Mouse (Mus musculus) heart, postnatal 36 days (tissue): ENCODE measurements around the gene Mrpl12. TPM values are rescaled to one million over a fixed set of nuclear protein-coding genes. Genes with fewer than 3 reads are reported as not detected.
"Not testable (repeated sequence)": the region's sequence is repeated elsewhere in the genome, so short reads cannot be mapped to it uniquely, and the experiment has no call there.

ENCODE experiments used
- DNase-seq, 2 experiments: peaks; one replicate each; pipeline ENCODE4 v3.0.0; 2021 to 2022
- intact Hi-C: fragments of 180-260 bp; cut with DNase I; formaldehyde crosslinking; loops from one replicate; pipeline ENCODE4 v1.15.1; 2025
- total RNA-seq, 2 experiments: library from RNA; stranded (reverse); gene quantifications; 2 replicates each; pipeline ENCODE4 v1.2.3; 2021

Gene Mrpl12
- total RNA-seq, 2 experiments from 2014 or later = 222 to 245 TPM

GRCm38 (mm10) chr11:120501701-120502100 is 17.3 kb downstream of the Mrpl12 start:
- no peak for DNase-seq
- intact Hi-C loops = no loop called here

DNA sequence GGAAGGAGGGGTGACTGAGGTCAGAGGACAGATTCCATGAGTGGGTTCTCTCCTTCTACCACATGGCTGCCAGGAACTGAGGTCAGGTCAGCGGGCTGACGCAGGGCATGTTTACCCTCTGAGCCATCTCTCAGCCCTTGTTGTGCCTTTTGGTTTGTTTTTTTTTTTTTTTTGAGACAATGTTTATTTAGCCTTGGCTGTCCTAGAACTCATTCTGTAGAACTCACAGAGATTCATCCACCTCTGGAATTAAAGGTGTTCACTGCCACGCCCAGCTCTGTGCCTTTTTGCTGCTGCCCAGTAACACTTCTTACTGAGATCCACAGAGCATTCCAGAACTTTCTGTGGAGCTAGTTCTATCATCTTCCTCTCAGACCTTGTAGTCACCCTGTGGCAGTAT is 21.2 kb downstream of the Mrpl12 start:
- intact Hi-C loops = no loop called here
- DNase-seq = no peak

DNA sequence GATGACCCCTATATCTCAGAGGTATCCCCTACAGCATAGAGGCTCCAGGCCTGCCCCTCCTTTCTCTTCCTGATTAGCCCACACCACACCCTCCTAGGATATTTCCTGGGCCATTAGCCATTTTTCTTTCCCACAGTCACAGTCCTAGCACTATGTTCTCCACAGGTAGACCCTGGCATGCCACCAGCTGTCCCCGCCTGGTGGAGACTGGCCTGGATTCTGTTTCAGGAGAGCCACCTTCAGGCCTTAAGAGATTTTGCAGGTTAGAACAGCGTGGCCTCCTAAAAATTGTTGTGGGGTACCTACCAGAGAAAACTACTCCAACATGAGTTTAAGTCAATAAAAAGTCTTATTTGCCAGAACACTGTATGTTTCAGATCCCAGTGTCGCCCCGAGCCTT is 22.5 kb downstream of the Mrpl12 start:
- DNase-seq = no peak
- intact Hi-C loops = no loop called here

DNA sequence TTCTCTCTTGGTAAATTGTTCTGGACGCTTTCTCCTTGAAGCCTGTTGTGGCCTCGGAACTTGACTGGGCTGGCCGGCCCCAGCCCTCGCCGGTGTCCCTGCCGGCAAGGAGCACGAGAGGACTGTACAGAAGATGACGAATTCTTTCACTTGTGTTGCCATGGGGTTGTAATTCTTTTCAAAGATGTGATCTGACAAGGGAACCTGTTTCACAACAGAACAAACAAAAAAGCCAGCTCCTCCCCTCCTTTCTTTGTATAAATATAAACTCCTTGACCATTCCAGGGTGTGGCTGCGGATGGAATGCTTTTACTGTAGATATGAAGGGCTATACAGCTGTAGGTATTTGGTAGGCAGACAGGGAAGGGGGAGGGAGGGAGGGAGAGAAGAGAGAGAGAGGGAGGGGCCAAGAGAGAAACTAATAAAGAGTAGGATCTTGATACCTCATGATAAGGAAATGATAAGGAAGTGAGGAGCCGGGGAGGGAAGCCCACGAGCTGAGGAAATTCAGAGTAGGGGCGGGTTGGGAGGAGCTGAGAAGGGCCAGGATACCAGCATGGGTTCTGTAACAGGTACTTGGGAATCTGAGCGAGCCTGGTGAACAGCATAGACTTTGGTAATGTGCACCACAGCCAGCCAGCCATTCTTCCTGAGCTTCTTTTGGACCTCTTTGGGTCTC is 23.3 kb downstream of the Mrpl12 start:
- intact Hi-C loops = no loop called here
- no peak for DNase-seq

- intact Hi-C loops = no loop called here
- no peak for DNase-seq
Measured at GRCm38 (mm10) chr11:120508290-120508870, 24.0 kb downstream of the Mrpl12 start.

DNA sequence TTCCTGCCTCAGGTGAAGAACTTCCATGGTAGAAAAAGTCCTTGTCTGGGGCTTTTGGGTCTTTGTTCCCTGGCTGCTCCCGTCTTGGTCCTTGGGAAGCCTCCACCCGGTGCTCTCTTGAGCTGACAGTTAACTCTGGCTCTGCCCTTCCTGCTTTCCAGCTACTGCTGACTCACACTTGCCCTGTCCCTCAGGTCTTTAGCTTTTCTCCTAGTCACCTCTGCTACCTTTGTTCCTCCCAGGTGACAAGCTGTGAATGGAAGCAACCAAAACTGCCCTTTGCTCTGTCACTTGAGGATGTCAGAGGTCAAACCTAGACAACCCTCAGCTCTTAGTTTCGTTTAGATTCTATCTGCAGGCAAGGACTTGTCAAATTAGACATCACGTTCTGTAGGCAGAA is 25.5 kb downstream of the Mrpl12 start:
- intact Hi-C loops = loop anchor here (5.0 to 10.0 kb wide), 2 partner anchors 202 to 265 kb away; partner anchors contain the start of genes Cenpx and Lrrc45

DNA sequence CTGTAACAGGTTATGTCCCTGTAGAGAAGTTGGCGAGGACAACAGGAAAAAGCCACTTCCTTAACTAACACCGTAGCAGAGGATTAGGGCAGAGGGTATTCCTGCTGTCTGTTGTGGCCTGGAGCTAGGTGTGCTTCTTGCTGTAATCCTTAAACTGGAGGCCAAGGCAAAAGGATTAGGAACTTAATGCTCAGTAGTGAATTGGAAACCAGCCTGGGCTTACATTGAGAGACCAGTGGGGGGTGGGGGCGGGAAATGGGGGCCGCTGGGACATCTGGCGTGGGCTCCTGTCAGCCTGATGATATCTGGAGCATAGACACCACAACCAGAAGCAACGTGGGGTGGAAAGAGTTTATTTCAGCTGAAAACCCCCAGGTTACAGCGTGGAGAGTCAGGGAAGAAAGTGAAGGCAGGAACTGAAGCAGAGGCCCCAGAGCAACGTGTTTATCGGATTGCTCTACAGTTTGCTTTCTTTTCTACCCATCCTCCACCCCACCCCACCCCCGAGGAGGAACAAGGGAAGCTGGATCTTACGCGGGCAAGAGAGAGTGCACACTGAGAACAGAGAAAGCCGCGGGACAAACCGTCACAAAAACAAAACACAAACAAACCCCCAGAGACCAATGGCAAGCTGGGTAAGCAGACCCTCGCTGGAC is 26.1 kb downstream of the Mrpl12 start:
- intact Hi-C loops = loop anchor here (5.0 to 10.0 kb wide), 2 partner anchors 202 to 264 kb away; partner anchors contain the start of genes Cenpx and Lrrc45
- no peak for DNase-seq

More for the DNA sequence above, 25.5 kb downstream of the Mrpl12 start:
- DNase-seq = no peak

DNA sequence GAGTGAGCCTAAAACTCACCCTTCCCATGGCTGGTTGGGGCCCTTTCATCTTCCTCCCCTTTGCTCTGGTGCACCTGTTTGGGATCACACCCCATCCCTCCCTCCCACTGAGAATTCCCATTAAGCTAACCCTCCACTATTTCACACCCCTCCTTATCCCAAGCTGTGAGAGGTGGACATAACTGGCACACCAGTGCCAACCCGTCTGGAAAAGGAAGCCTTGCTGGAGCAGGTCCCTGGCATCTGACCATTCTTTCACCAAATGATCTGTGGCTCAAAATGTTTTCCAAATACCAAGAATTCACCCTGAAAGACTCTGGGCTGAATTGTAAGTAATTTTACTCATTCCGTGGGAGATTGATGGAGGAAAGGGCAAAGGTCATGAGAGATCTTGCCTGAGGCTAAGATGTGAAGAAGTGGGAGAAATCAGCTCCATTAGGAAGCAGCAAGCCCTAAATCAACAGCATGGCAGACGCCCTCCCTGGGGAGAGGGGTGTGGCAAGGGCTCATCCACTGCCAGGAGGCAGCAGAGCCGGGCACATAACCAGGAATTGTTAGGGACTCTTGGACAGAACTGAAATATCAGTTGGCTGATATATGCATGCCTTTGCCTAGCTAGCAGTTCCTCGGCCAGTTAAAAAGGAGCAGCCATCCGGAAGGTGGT is 28.5 kb downstream of the Mrpl12 start:
- DNase-seq = no peak

GRCm38 (mm10) chr11:120514262-120514661 is 29.8 kb downstream of the Mrpl12 start:
- DNase-seq = not testable (repeated sequence)
- intact Hi-C loops = loop anchor here (2.0 to 10.0 kb wide), 3 partner anchors 57 to 261 kb away; partner anchors contain the start of genes Cenpx and Lrrc45

More for the DNA sequence above, 28.5 kb downstream of the Mrpl12 start:
- intact Hi-C loops = loop anchor here (5.0 to 10.0 kb wide), 2 partner anchors 199 to 262 kb away; partner anchors contain the start of genes Cenpx and Lrrc45

- intact Hi-C loops = loop anchor here (1.0 to 10.0 kb wide), 4 partner anchors 55 to 259 kb away; no protein-coding TSS in a partner anchor
- DNase-seq = peak; percentile 93 to 94
Measured at GRCm38 (mm10) chr11:120515611-120516010, 31.2 kb downstream of the Mrpl12 start.

- no peak for DNase-seq
- intact Hi-C loops = loop anchor here (10.0 kb wide), 1 partner anchor 258 kb away; no protein-coding TSS in a partner anchor
Measured at GRCm38 (mm10) chr11:120517147-120517546, 32.7 kb downstream of the Mrpl12 start.

- DNase-seq = peak; percentile 55 to 61
- intact Hi-C loops = loop anchor here (2.0 to 10.0 kb wide), 2 partner anchors 31 to 257 kb away; partner anchors contain the start of gene Mcrip1
Measured at GRCm38 (mm10) chr11:120518027-120518426, 33.6 kb downstream of the Mrpl12 start.

DNA sequence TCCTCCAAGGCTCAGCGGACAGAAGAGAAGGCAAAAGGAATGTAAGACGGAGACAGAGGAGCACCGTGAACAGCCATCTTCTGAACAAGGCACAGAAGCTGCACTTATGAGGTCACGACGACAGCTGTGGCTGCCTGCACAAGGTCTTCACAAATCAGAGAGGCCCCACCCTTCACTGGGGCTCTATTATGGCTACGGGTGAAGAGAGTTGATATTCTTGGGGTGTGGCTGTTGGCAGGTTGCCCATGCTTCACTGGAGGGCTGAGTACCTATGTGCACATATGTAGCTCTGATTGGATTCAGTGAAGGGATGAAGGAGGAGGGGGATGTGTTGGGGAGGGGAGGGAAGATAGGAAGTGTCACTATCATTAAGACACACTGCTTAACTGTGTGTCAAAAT is 34.1 kb downstream of the Mrpl12 start:
- intact Hi-C loops = loop anchor here (2.0 to 10.0 kb wide), 2 partner anchors 30 to 256 kb away; partner anchors contain the start of gene Mcrip1
- DNase-seq = no peak

DNA sequence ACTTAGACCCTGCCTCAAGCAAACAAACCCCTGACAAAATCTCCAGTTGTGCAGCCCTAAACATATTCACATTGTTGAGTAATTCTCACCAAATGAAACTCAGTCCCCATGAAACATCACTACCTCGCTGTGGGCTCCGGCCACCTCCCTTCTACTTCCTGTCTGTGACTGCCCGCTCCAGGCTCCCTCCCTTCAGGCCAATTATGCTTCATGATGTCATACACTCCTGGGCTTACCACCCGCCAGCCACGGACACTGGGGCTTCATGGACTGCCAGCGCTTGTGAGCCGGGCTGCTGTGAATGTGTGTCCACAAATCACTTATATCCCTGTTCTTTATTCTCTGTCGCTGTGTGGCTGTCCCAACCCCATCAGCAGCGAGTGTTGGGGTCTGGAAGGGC is 35.3 kb downstream of the Mrpl12 start:
- DNase-seq = peak; percentile 66 to 73
- intact Hi-C loops = loop anchor here (2.0 to 10.0 kb wide), 2 partner anchors 29 to 255 kb away; partner anchors contain the start of gene Mcrip1

- intact Hi-C loops = no loop called here
- DNase-seq = no peak
Measured at GRCm38 (mm10) chr11:120520498-120520897, 36.1 kb downstream of the Mrpl12 start.

DNA sequence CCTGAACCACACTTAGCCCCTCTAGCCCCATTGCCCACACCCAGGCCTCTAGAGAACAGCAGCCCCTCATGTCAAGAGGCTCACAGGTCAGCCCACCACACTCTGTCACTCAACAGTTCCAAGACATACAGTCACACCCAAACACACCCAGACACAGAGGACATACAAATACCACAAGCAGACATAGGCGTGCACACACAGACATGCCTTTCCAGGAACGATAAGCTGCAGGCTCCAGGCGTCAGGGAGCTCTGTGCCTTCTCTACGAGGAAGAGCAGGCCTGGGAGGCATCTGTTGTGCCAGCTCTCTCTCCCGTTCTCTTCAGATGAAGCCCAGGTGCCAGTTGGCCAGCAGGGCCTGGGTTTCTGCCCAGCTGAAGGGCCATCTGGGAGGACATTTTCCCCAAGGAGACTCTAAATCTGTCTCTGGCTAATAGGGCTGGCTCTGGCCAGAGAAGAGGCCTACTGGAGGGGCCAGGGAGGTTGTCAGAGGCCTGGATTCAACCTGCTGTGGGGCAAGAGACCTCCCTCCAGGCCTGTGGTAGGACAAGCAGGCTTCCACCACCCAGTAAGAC is 36.6 kb downstream of the Mrpl12 start:
- intact Hi-C loops = no loop called here
- DNase-seq = peak; percentile 49 to 63

DNA sequence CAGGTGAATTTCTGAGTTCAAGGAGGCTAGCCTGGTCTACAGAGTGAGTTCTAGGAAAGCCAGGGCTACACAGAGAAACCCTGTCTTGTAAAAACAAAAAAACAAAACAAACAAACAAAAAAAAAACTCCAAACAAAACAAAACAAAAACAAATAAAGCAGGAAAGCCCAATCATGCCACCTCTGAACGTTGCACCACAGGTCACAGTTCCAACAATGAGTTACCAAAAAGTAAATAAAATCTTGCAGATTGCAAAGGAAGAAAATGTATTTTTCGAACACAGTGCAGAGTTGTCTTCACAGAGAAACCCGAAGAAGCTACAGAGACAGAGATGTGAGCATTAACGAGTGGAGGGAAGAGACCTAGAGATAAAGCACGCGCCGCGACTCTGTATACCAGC is 38.2 kb downstream of the Mrpl12 start:
- DNase-seq = no peak
- intact Hi-C loops = no loop called here

GRCm38 (mm10) chr11:120525959-120526358 is 41.5 kb downstream of the Mrpl12 start:
- no peak for DNase-seq
- intact Hi-C loops = no loop called here

DNA sequence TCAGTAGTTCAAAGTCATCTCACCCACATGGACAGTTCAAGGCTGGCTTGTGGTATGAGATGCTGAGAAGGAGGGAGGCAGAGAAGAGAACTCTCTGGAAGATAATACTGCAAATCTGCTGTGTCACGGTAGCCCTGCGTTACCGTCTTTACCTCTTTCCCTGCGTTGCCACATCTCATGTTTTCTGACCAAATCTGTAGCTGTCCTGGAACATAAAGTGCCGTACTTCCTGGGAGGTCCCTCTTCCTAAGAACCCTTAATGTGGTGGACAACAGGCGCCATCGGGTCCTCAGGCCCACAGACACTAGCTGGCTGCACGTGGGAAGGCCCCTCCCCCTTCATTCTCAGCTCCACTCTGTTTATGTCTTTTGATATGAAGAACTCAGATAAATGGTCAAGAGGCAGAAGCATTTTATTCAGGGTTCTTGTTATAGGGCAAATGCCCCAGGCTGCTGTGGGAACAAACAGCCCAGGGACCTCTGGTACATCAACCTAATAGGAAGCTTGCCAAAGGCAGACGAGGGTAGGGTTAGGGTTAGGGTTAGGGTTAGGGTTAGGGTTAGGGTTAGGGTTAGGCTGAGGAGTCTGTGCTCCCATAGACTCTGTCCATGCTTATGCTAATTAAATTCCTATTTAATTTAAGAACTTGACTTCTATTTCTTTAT is 43.4 kb downstream of the Mrpl12 start:
- intact Hi-C loops = no loop called here
- no peak for DNase-seq

DNA sequence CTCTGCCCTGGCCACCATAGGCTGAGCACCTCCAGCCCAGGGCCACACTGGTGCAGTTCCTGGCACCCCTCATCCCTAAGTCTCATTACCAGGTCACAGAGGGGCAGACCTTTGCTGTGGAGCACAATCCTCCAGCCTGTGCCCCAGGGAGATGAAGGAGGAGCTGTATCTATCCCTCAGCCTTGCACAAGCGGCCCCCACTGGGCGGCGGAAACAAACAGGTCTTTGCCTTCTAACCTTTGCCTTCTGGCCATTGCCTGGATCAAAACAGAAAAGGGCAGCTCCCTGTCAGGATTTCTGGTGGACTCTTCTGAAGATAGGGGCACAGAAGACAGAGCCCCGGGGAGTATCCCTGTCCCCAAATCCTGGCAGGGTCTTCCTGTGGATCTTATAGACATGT is 44.5 kb downstream of the Mrpl12 start:
- intact Hi-C loops = no loop called here

More for the DNA sequence above, 44.5 kb downstream of the Mrpl12 start:
- DNase-seq = no peak
